Mouse (Mus musculus): Measurements from ENCODE around the gene Pde8a.

Gene Pde8a

DNA sequence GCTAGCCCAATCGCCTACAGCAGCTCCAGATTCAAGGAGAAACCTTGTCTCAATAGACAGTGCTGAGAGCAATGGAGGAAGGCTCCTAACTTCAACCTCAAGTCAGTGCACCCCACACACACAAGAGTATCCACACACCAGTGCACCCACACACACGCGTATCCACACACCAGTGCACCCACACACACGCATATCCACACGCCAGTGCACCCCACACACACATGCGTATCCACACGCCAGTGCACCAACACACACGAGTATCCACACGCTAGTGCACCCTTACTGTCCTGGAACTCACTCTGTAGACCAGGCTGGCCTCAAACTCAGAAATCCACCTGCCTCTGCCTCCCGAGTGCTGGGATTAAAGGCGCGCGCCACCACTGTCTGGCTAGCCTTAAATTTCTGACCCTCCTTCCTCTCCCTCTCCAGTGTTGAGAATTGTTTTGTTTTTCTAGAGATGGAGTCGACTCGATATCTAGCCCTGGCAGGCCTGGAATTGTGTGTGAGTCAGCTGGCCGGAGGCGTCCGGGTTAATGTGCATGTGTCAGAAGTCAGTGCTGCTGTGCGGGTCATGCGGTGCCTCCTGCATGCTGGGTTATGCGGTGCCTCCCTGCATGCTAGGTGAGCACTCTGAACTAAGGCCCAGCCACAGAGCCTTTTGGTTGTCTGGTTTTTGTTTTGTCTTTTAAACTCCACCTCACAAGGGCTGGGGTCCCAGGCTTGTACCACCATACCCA lies 124.6 kb downstream of the Pde8a start:
- DNase-seq (ENCODE audit: low read depth), result no peak

DNA sequence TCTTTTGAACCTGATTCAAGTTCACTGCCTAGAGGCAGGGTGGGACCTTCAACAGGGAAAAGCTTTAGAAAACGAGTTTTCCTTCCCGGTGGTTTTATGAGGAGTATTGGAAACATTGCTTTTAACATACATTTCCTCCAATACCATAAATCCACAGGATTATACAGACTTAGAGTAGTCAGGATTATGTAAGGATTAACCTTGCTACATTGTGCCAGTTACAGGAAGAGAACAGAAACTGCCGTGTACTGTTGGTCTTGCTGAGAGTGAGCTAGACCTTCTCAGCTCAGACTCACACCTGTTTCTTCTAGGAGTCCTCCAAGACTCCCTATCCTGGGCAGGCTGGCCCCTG lies 125.1 kb downstream of the Pde8a start:
- no peak for DNase-seq (ENCODE audit: low read depth)

DNA sequence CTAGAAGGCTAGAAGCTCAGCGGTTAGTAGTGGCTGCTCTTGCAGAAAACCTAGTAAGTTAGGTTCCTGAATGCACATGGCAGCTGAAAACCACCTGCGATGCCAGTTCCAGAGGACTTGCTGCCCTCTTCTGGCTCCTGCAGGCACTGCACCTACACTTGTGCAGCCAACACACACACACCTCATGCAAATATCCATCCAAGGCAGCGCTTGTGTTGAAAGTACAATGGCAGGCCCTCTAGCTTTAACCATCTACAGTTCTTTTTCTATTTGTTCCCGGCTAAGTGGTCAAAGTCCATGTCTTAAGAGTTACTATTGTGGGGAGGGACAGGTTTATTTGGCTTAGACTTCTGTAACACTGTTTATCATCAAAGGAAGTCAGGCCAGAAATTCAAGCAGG lies 126.4 kb downstream of the Pde8a start:
- DNase-seq (ENCODE audit: low read depth), result peak; percentile 60

DNA sequence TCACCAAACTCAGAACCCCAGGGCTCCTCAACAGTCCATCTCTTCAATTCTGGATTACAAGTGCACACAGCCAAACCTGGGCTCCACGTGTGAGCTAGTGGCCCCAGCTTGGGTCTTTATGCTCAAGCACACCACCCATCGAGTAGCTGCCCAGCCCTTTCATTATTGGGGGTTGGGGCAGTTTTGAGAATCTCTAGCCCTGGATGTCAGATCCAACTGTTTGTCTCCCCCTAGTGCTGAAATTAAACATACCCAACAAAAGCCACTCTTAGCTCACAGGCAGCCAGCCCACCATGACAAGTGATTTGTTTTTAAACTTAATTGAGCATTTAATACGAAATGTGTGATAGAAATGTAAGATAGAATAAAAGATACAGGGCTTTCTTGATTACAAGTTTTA lies 128.2 kb downstream of the Pde8a start:
- DNase-seq (ENCODE audit: low read depth), result peak; percentile 51

DNA sequence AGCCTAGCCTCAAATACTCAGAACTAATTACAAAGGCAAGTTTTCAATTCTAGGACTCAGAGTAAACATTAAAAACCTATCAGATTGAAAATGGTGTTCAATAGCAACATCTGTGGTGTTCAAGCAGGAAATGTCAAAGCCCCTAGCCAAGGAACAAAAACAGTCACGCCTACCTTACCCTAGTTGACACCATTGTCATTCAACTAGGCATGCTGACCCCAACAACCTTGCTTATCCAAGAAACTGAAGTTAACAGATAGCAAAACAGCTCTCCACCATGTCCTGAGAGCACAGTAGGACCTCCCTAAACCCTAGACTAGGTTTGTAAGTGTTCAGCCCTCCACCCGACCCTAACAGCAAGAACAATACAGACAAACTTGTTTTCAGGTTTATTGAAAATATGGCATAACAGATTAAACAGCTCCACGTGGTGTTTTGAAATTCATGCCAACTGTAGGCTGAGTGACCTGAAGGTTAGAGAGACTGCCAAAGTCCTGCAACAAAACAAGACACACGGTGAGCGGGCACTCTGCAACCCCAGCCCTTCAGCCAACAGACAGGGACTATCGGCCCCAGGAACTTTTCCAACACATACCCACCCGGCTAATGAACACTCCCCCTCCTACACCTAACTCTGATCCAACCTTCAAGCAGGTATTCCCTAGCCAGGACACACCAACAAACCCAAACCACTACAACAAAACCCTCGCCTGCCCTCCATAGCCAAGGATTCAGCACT lies 129.1 kb downstream of the Pde8a start:
- DNase-seq (ENCODE audit: low read depth), result no peak

DNA sequence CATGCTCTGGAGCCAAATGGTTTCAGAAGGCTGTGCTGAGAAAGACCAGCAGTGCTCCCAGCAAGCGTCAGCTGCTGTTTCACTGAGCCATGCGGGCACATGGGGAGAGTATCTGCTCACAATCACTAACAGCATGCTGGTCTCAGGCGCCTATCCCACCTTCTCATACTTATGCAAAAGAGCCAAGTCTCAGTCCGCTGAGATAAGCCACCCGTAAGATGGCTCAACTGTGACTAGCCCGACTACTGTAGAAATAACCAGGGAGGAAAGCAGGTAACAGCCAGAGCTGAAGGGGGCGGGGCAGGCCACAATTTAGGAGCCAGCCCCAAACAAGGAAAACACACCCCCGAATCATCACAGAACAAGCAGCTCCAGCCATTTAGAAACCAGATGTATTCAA lies 129.9 kb downstream of the Pde8a start:
- DNase-seq (ENCODE audit: low read depth), result no peak

DNA sequence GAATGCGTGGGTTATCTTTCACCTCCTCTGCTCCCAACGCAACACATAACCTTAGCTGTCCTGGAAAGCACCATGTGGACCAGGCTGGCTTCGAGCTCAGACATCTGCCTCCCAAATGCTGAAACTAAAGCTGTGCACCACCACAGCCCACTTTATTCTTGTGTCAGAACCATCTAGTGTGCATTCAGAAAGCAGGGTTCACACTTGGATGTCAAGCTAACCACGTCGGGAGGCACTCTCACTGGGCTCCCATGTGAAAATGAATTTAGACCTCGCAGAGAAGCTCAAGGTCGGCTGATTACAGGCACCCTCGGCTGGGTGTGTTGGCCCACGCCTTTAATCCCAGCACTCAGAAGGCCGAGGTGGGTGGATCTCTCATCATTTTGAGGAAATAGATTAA lies 130.4 kb downstream of the Pde8a start:
- DNase-seq (ENCODE audit: low read depth), result no peak

DNA sequence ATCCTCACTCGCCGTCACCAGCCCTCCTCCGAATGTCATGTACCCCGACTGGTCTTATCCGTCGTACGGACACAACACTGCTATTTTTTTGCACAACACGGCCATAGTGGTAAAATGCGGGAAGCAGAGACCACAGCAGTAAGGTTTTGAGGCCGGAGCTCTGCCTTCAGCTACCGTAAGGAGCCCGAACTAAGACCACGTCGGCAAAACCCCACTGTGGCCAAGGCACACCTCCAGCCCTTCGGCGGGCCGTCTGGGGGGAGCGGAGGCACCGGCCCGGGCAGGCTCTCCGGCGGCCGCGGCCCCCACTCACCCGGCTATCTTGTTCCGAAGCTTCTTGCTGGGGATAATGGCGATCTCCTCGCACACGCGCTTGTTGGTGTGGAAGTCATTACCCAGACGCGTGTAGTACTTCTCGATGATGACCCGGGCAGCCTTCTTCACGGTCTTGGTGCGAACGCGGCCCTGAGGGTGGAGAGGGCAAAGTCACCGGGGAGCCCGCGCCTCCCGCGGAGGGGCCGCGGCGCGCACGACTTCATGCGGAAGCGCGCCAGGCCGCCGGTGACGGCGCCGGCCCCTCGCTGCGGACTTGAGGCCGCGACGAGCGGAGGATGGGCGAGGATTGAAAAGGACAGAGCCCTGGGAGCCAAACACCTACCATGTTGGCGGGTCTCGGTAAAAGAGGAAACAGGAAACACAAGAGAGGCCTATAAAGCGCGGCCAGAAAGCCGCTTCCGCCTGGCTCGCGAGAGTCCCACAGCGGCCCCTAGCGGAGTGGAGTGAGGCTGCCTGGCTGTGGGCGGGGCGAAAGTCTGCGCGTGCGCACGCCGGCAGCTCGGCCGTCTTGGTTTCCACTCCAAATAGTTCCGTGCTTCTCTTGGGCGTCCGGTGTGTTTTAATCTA lies 131.4 kb downstream of the Pde8a start, which contains the start of gene Rps17:
Gene Rps17, minus strand, starts transcription at position 711 of the 903 bp plus-strand sequence.
- DNase-seq (ENCODE audit: low read depth), result peak; percentile 84

DNA sequence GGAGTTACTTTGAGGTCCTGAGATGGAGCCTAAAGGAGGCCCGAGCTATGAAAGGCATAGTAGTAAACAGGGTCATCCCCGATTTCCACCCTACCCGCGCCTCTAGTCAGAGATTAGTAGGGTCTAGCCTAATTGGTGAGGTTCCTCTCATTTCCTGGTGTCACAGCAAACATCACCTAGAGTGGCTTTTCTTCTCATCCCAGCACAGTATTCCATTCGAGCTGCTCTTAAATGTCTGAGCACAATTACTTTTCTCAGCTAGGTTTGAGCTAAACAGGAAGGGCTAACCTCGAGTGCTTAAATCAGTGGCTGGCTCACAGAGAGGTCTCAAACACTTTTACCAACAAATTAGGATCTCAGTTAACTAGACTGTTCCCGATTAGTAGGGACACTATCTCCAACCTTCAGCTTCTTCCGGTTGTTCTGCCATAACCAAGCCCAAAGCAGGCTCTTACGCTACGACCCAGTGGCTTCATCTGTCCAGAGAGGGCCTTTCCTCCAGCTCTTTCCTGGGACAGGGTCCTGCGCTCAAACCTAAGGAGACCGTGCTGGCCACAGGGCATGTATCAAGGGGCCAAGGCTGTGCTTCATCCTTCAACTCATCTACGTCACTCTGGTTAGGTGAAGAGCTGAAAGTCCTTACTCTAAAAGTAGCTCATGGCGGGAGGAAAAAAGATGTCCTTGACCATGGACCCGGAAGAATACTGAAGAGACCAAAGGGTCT lies 132.2 kb downstream of the Pde8a start:
- DNase-seq (ENCODE audit: low read depth), result no peak

DNA sequence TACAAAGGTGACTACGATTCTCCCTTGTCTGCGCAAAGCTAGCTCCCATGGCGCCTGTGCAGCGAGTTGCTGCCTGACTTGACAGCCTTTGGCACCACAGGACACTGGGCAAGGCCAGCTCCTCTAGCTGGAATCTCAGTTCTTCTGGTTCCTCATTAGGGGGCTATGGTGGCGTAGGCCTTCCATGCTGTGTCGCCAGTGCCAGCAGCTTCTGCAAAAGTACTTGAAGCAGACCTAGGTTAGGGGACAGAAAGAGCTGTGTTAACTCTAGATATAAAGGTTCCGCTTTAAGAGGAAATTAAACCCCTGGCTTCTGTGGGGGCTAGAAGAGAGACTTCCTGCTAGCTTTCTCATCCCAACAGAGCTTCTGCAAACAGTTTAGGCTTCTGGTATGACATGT lies 134.8 kb downstream of the Pde8a start:
- DNase-seq (ENCODE audit: low read depth), result no peak

DNA sequence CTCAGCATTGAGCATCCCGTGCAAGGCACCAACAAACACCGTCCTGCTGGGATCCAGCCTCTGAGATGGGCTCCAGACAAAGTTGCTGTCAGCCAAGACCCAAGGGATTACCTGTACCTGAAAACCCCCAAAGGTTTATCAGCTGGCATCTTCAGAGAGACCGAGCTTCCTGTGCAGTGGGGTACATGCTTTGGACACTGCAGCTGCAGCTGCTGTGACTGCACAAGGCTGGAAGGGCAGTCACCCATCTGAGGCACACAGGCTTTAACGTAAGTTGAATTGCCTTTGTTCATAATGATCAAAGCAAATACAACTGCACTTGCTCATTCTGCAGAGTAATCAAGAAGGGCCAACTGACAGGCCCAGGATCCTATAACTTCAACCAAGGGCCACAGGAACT lies 138.4 kb downstream of the Pde8a start:
- no peak for DNase-seq (ENCODE audit: low read depth)

DNA sequence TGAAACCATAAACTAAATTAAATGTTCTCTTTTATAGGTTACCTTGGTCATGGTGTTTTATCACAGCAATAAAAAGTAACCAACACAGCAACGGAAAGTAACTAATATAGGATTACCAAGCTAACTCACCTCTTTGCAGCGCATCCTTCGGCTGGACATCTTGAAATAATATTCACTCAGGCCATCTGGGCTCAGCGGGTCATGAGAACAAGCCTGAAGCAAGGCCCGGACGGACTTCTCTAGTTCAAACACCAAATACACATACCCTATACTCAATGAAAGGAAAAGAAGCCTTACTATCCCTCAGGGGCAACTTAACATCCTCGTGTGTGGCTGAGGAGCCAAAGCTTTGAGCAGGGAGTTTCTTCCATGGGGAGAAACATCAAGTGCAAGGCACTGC lies 142.3 kb downstream of the Pde8a start:
- DNase-seq (ENCODE audit: low read depth), result no peak

DNA sequence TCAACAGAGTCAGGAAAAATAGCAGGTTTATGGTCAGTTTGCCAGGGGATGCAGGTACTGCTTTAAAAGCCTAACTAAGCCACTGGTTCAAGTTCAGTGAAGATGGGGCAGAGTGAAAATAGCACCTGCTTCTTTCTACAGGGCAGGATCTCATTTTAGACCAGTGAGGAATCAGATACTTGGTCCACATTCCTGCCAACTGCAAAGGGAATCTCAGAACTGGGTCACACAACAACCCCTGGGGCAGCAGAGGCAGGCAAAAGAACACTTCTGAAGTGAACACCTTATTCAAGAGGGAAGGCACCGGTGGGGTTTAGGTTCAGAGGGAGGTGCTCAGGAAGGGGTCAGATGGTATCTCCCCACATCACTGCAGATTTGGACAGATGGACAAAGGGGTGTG lies 143.0 kb downstream of the Pde8a start:
- no peak for DNase-seq (ENCODE audit: low read depth)

DNA sequence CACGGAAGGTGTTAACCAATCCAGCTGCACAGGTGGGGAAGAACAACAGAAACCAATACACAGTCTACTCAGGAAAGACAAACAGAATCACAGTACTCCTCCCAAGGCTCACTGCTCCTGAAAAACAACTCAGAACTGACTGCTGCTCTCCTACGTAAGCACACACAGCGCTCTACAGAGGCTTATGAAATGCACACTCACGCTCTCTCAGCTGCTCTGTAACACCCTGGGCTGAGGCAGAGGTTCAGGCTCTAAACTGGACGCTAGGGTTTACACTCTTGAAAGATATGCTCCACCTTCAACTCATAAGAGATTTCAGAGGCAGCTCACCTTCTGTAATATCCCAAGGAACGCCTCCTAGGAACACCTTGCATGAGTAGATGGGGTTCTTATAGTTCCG lies 143.6 kb downstream of the Pde8a start:
- no peak for DNase-seq (ENCODE audit: low read depth)

DNA sequence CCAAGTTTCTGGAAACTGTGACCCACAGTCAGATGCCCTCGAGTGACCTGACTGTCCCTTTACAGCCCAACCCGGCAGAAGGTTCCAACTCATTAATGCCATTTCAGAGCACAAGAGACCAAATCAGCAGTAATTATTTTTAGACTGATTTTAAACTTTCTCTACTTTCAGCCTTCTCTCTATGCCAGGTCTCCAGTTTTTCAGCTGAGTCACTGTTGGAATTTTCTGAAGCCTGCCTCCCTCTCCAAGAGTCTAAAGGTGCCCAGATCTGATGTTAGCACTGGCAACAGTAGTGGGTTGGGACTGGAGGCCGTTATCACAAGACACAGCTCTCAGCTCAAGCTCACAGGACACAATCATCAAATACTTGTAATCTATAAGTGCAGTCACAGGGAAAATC lies 154.6 kb downstream of the Pde8a start:
- no peak for DNase-seq (ENCODE audit: low read depth)

DNA sequence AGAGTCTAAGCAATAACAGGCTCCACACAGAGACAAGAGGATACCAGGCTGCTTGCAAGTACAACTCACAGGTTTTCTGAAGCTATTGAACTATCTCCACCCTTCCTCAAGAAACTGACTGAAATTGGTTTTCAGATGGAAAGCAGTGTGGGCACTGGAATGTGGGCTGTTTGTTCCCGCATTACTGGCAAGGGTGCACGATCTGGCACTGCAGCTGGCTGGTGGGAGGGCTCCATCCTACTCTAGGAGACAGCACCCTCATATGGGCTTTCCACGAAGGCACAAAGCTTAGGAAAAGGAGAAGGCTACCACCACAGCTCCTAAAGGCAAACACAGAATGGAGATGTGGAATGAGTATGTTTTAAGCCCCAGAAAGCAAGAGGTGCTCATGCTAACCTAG lies 156.3 kb downstream of the Pde8a start:
- no peak for DNase-seq (ENCODE audit: low read depth)

DNA sequence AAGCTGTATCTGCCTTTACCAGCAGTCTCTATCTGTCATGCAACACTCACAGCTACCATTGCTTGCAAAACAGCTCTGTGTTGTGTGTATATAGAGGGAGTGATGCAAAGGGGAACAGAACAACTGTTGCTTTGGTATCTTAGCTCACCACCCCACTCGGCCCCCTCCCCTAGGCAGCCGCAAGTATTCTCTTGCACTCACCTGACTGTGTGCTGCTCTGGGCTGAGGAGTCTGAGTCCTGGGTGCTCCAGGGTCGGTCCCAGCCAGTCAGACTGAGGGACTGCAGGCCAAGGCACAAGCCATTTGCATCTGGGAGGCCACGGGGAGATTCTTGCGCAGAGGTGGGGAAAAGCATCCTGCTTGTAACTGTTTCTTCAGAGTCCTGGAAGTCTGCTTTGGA lies 158.4 kb downstream of the Pde8a start:
- DNase-seq (ENCODE audit: low read depth), result no peak

DNA sequence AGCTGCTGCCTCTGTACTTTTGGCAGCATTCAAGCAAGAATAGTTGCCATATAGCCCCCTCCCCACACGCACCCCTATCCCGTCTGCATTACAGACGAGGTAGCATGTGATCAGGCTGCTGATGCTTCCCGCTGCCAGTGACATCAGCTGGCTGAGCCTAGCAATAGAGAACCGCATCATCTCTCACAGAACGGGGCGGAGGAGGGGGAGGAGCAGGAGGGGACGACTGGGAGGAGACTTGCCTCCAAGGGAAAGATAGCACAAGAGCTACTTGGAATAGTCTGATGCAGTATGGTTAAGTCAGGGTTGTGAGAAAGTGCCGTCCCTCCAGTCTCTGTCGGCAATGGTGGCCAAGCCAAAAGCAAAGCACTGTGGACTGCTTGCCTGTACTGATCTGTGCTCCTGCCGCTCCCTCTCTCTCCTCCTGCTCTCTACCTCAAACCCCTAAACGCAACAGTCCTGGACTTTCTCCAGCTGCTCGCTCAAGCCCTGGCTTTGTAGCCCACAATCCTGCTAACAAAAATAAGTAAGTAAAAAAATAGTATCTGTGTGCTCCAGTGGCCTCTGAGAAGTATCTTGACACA lies 159.0 kb downstream of the Pde8a start:
- peak; percentile 4 for DNase-seq (ENCODE audit: low read depth)

DNA sequence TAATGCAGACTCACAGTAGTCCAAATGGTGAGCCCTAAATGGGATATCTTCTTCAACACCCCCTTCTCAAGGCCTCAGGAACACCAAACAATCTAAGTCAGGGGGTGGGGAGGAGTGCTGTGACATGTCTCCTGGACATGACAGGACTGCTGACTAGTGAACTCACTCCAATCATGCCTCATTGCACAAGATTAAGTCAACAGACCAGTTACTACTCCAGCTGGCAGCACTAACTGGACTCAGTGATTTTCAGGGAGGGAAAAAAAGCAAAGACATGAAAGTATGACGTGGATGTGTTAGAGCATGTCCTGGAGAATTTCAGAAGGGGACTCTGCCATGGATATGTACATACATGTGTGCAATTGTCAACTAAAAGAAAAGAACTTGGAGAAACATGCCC lies 166.0 kb downstream of the Pde8a start:
- no peak for DNase-seq (ENCODE audit: low read depth)

All from c-Kit-positive CD71-positive TER-119-negative erythroid progenitor cells, embryonic 14.5 days (primary cell).